Mouse (Mus musculus) forebrain, embryonic 14.5 days (tissue): ENCODE measurements around the gene Cd81. TPM values are rescaled to one million over a fixed set of nuclear protein-coding genes. Genes with fewer than 3 reads are reported as not detected.
A peak's percentile ranks its signal among the peaks of the same experiment; 100 is the strongest.

ENCODE experiments used
- ATAC-seq: fragments of 200-750 bp; cut with Nextera tagmentation; 2 replicates; pipeline ENCODE4 v1.8.0; 2017; ENCODE audit warnings: mild to moderate bottlenecking, moderate library complexity
- DNase-seq: peaks from one replicate; pipeline ENCODE4 v3.0.0-alpha.2; 2015; ENCODE audit warnings: low spot score
- H3K27ac ChIP-seq: fragments of 300-500 bp; sonication (generic); 2 replicates; pipeline ENCODE4 v1.5.1; 2014; ENCODE audit warnings: low read depth, mild to moderate bottlenecking, control low read depth, low read length, moderate library complexity
- H3K27me3 ChIP-seq: fragments of 300-500 bp; sonication (generic); replicated peaks from 2 replicates; pipeline ENCODE4 v1.6.1; 2014; ENCODE audit warnings: low read length, control low read depth, mixed read lengths; ENCODE audit not compliant: control insufficient read depth, insufficient read depth
- H3K36me3 ChIP-seq: fragments of 300-500 bp; sonication (generic); 2 replicates; pipeline ENCODE4 v1.6.1; 2014; ENCODE audit warnings: low read length, control low read depth; ENCODE audit not compliant: control insufficient read depth, insufficient read depth
- H3K4me1 ChIP-seq: fragments of 300-500 bp; sonication (generic); 2 replicates; pipeline ENCODE4 v1.6.1; 2014; ENCODE audit warnings: antibody characterized with exemption, low read length, control low read depth; ENCODE audit not compliant: control insufficient read depth, insufficient read depth
- H3K4me2 ChIP-seq: fragments of 300-500 bp; sonication (generic); 2 replicates; pipeline ENCODE4 v1.6.1; 2014; ENCODE audit warnings: mild to moderate bottlenecking, control low read depth, low read length
- H3K4me3 ChIP-seq: fragments of 300-500 bp; sonication (generic); 2 replicates; pipeline ENCODE4 v1.5.1; 2014; ENCODE audit warnings: low read depth, low read length, control low read depth
- H3K9ac ChIP-seq: fragments of 300-500 bp; sonication (generic); 2 replicates; pipeline ENCODE4 v1.6.1; 2014; ENCODE audit warnings: mild to moderate bottlenecking, low read length, control low read depth, moderate library complexity
- H3K9me3 ChIP-seq: fragments of 300-500 bp; sonication (generic); replicated peaks from 2 replicates; pipeline ENCODE4 v1.6.1; 2016; ENCODE audit warnings: low read length, control low read depth, mixed read lengths; ENCODE audit not compliant: control insufficient read depth
- whole genome bisulfite sequencing: fragments of 180-500 bp; shearing (Covaris S2); extraction: QIAGEN DNeasy Blood & Tissue Kit; methylation state at CpG from one replicate; pipeline ENCODE4 v1.1.7; 2014; 5-methylcytosine and 5-hydroxymethylcytosine counted together
- polyA plus RNA-seq: library from polyadenylated mRNA; unstranded; fragments of >200 nt; fragmentation: Nextera tagmentation; extraction: Ambion mirVana; gene quantifications from 2 replicates; pipeline ENCODE4 v1.2.1, GENCODE M21; 2014

Gene Cd81
- polyA plus RNA-seq, 1 experiment from 2014 or later, result 343 TPM

- Histone ChIP-seq H3K9ac (no peak overlapping the region), H3K4me2 (no peak overlapping the region), H3K36me3 (no peaks in the 10 kb centered on the region), H3K4me1 (no peaks in the 10 kb centered on the region), H3K4me3 (no peak overlapping the region), H3K9me3 (no peaks in the 10 kb centered on the region), H3K27me3 (no peaks in the 10 kb centered on the region), H3K27ac (no peak overlapping the region)
- DNase-seq, result peak; percentile 56
- WGBS, result 35% methylated on average over 4 of the region's 4 CpGs
- ATAC-seq, result peak; percentile 58; the same call in 1 of the 2 replicates
Measured at GRCm38 (mm10) chr7:143087070-143087579, 34.6 kb downstream of the Cd81 start.

- Histone ChIP-seq H3K36me3 (no peaks in the 10 kb centered on the region), H3K4me1 (no peaks in the 10 kb centered on the region), H3K4me2 (no peak overlapping the region), H3K4me3 (no peak overlapping the region), H3K9me3 (no peaks in the 10 kb centered on the region), H3K9ac (no peak overlapping the region), H3K27ac (no peak overlapping the region), H3K27me3 (no peaks in the 10 kb centered on the region)
- DNase-seq (no peak), ATAC-seq (no peak)
- WGBS, result 76% methylated on average over 3 of the region's 3 CpGs
Measured at GRCm38 (mm10) chr7:143093847-143094246, 41.3 kb downstream of the Cd81 start.

- no peak for ATAC-seq
- Histone ChIP-seq H3K4me2 (no peak within 1 kb of the TSS), H3K4me3 (no peak within 1 kb of the TSS), H3K36me3 (no peaks in the 10 kb centered on the region), H3K4me1 (no peaks in the 10 kb centered on the region), H3K27me3 (no peaks in the 10 kb centered on the region), H3K27ac (no peak within 1 kb of the TSS), H3K9ac (no peak within 1 kb of the TSS), H3K9me3 (no peaks in the 10 kb centered on the region)
- DNase-seq, result peak; percentile 27
- 51% methylated on average over 10 of the region's 10 CpGs for WGBS
Measured at GRCm38 (mm10) chr7:143094592-143095553, 42.3 kb downstream of the Cd81 start, which contains the start of gene Trpm5. Trpm5 (minus strand) TSS chr7:143094642.

- Histone ChIP-seq H3K27ac (no peak overlapping the region), H3K4me2 (no peak overlapping the region), H3K9me3 (no peaks in the 10 kb centered on the region), H3K27me3 (no peaks in the 10 kb centered on the region), H3K4me1 (no peaks in the 10 kb centered on the region), H3K9ac (no peak overlapping the region), H3K4me3 (no peak overlapping the region), H3K36me3 (no peaks in the 10 kb centered on the region)
- ATAC-seq (no peak), DNase-seq (no peak)
- 59% methylated on average over 1 of the region's 1 CpGs for WGBS
Measured at GRCm38 (mm10) chr7:143095554-143095907, 43.0 kb downstream of the Cd81 start.

- no peak for ATAC-seq
- Histone ChIP-seq H3K4me2 (no peak overlapping the region), H3K27ac (no peak overlapping the region), H3K4me3 (no peak overlapping the region), H3K4me1 (no peaks in the 10 kb centered on the region), H3K9me3 (no peaks in the 10 kb centered on the region), H3K36me3 (no peaks in the 10 kb centered on the region), H3K27me3 (peaks cover 6% of the 10 kb centered on the region), H3K9ac (no peak overlapping the region)
- 74% methylated on average over 4 of the region's 4 CpGs for WGBS
- DNase-seq, result no peak
Measured at GRCm38 (mm10) chr7:143100759-143101158, 48.2 kb downstream of the Cd81 start.

- Histone ChIP-seq H3K4me1 (no peaks in the 10 kb centered on the region), H3K4me2 (no peak overlapping the region), H3K36me3 (no peaks in the 10 kb centered on the region), H3K27me3 (peaks cover 38% of the 10 kb centered on the region), H3K4me3 (no peak overlapping the region), H3K27ac (no peak overlapping the region), H3K9me3 (no peaks in the 10 kb centered on the region), H3K9ac (no peak overlapping the region)
- WGBS, result 69% methylated on average over 11 of the region's 11 CpGs
- DNase-seq (no peak), ATAC-seq (no peak)
Measured at GRCm38 (mm10) chr7:143105258-143105897, 52.8 kb downstream of the Cd81 start.

- Histone ChIP-seq H3K36me3 (no peaks in the 10 kb centered on the region), H3K9me3 (no peaks in the 10 kb centered on the region), H3K9ac (no peak within 1 kb of the TSS), H3K4me3 (peak within 1 kb of the TSS; percentile 11; the same call in 1 of the 2 replicates), H3K4me1 (no peaks in the 10 kb centered on the region), H3K27me3 (peaks cover 38% of the 10 kb centered on the region), H3K4me2 (peak within 1 kb of the TSS; percentile 44), H3K27ac (no peak within 1 kb of the TSS)
- no peak for ATAC-seq
- 64% methylated on average over 4 of the region's 4 CpGs for WGBS
- no peak for DNase-seq
Measured at GRCm38 (mm10) chr7:143106062-143106461, 53.5 kb downstream of the Cd81 start, which contains the start of gene Kcnq1. Kcnq1 (plus strand) TSS chr7:143106362.

GRCm38 (mm10) chr7:143106672-143107465 lies 54.3 kb downstream of the Cd81 start:
- Histone ChIP-seq H3K4me1 (no peaks in the 10 kb centered on the region), H3K27ac (no peak overlapping the region), H3K36me3 (no peaks in the 10 kb centered on the region), H3K9me3 (no peaks in the 10 kb centered on the region), H3K4me2 (peak overlapping the region; percentile 44), H3K9ac (no peak overlapping the region), H3K4me3 (peak overlapping the region; percentile 11; the same call in 1 of the 2 replicates), H3K27me3 (peaks cover 38% of the 10 kb centered on the region)
- WGBS, result 6% methylated on average over 51 of the region's 57 CpGs
- DNase-seq (no peak), ATAC-seq (no peak)
